ENCODE assay signal across 6 mouse cellular contexts in genomic region chr14:57896088-57896871, GRCm38 (mm10). TPM values are rescaled to one million over a fixed set of nuclear protein-coding genes. Genes with fewer than 3 reads are reported as not detected.
DNase-seq lines count a peak whose midpoint lies in the region; ATAC-seq and TF ChIP-seq lines count a peak whose summit lies in the region.
"Not testable (repeated sequence)": the region's sequence is repeated elsewhere in the genome, so short reads cannot be mapped to it uniquely, and the experiment has no call there.

No protein-coding gene starts in this region.

- not testable (repeated sequence) for H3K9me3 ChIP-seq in ES-Bruce4 (replicated peaks; ENCODE audit: control insufficient read depth, insufficient read depth, low read length, poor library complexity, severe bottlenecking); heart, embryonic 13.5 days; lung, embryonic 16.5 days (ENCODE audit: control insufficient read depth, low read length)

- H3ac ChIP-seq in myocyte (ENCODE audit: control insufficient read depth, insufficient read length), result not testable (repeated sequence)

- not testable (repeated sequence) for H3K36me3 ChIP-seq in ES-Bruce4 (ENCODE audit: control insufficient read depth, insufficient read depth, low read length, poor library complexity, severe bottlenecking); heart, embryonic 13.5 days; lung, embryonic 16.5 days (ENCODE audit: control insufficient read depth, insufficient read depth, low read length); myocyte (ENCODE audit: control insufficient read depth, insufficient read depth)

- 0 out of 2 replicates have a peak overlapping the region, but pooled peaks have one; percentile 2 for H3K27ac ChIP-seq in ES-Bruce4 (ENCODE audit: insufficient read depth, low read length)
- H3K27ac ChIP-seq in heart, embryonic 13.5 days (replicated peaks), result peak overlapping the region; percentile 20; the same call in 1 of the 2 replicates
- peak overlapping the region; percentile 20; the same call in 1 of the 2 replicates for H3K27ac ChIP-seq in lung, embryonic 16.5 days (ENCODE audit: low read length)

- not testable (repeated sequence) for TF ChIP-seq POLR2A in ES-Bruce4 (IDR thresholded peaks at IDR 0.05; ENCODE audit: insufficient read depth, low read length); myocyte (IDR thresholded peaks at IDR 0.05; ENCODE audit: insufficient read length, low read depth)

- WGBS in heart, embryonic 13.5 days, result 44% methylated on average over 8 of the region's 8 CpGs
- WGBS in lung, embryonic 16.5 days, result 51% methylated on average over 8 of the region's 8 CpGs

- not testable (repeated sequence) for H3K4me3 ChIP-seq in ES-Bruce4 (ENCODE audit: low read depth, low read length); heart, embryonic 13.5 days; lung, embryonic 16.5 days (ENCODE audit: low read length); myocyte

- not testable (repeated sequence) for TF ChIP-seq EP300 in ES-Bruce4 (IDR thresholded peaks at IDR 0.05; ENCODE audit: insufficient read depth, low read depth, low read length)

- not testable (repeated sequence) for H3K79me2 ChIP-seq in myocyte (ENCODE audit: control insufficient read depth, insufficient read depth)

- not testable (repeated sequence) for TF ChIP-seq CTCF in ES-Bruce4 (IDR thresholded peaks at IDR 0.05; ENCODE audit: low read depth, low read length)

- not testable (repeated sequence) for ATAC-seq in heart, embryonic 13.5 days (ENCODE audit: extremely low read depth, insufficient number of reproducible peaks, low FRiP score, low TSS enrichment)
- ATAC-seq in lung, embryonic 16.5 days (ENCODE audit: low read depth), result 0 out of 2 replicates have a peak, but pooled peaks have one; percentile 19

- H3K9ac ChIP-seq in ES-Bruce4 (ENCODE audit: low read depth, poor library complexity, severe bottlenecking); heart, embryonic 13.5 days; lung, embryonic 16.5 days (ENCODE audit: low read length): not testable (repeated sequence)

- not testable (repeated sequence) for H3K4me2 ChIP-seq in heart, embryonic 13.5 days; lung, embryonic 16.5 days (ENCODE audit: low read depth, low read length)
- H3K4me2 ChIP-seq in myocyte (ENCODE audit: low read depth), result peak overlapping the region; percentile 46

- DNase-seq in CD4-positive, CD25-positive, alpha-beta regulatory T cell, adult 2 months (ENCODE audit: low read depth, low spot score), result peak; percentile 18
- peak; percentile 42 for DNase-seq in adrenal gland, adult 8-10 months

- not testable (repeated sequence) for H3K4me1 ChIP-seq in ES-Bruce4 (ENCODE audit: control insufficient read depth, insufficient read depth, low read length); heart, embryonic 13.5 days; lung, embryonic 16.5 days (replicated peaks; ENCODE audit: control insufficient read depth, insufficient read depth, low read length)

- not testable (repeated sequence) for H3K27me3 ChIP-seq in ES-Bruce4 (ENCODE audit: control insufficient read depth, insufficient read depth, low read length, poor library complexity, severe bottlenecking); heart, embryonic 13.5 days (replicated peaks); lung, embryonic 16.5 days (ENCODE audit: control insufficient read depth, insufficient read depth, low read depth, low read length); myocyte (ENCODE audit: control insufficient read depth, insufficient read depth, insufficient read length)

TF ChIP-seq in myocyte, 11 proteins besides CTCF, POLR2A, EP300 and RAD21:
- TF ChIP-seq MYOG (IDR thresholded peaks at IDR 0.05; ENCODE audit: control insufficient read depth in 1 of 3, insufficient read depth in 1 of 3, insufficient read length in 2 of 3, low read depth in 2 of 3) (peak in 2 of 3 experiments; percentile 5 to 60), MYOD1 (IDR thresholded peaks at IDR 0.05; ENCODE audit: control insufficient read depth in 1 of 3, insufficient read length in 2 of 3, low read depth in 2 of 3) (peak; percentile 7 to 52 (median 19))

RNA-seq across cellular contexts. Expression of gene Zdhhc20, which starts 6.2 kb away (rescaled TPM):
- 42.0 and 51.5 TPM in 2 replicates for polyA plus RNA-seq in ES-Bruce4 (2011; ENCODE audit: insufficient read depth, insufficient read length, low read depth, missing spikeins)
- total RNA-seq in adrenal gland, adult 8-10 months (2022), result 10 to 100 TPM; 43.3 to 60.0 (median 49.9) TPM
- polyA plus RNA-seq in heart, embryonic 13.5 days (2015; fragmentation: Nextera tagmentation; extraction: Ambion mirVana), result 41.1 and 42.4 TPM in 2 replicates
- 72.3 and 76.2 TPM in 2 replicates for polyA plus RNA-seq in lung, embryonic 16.5 days (2015; fragmentation: Nextera tagmentation; extraction: Ambion mirVana)
- polyA plus RNA-seq in myocyte (2012; fragmentation: generic; extraction: Trizol), result 9.6 TPM
